Mouse (Mus musculus) embryo, embryonic 11 days (tissue): ENCODE data around the gene Nf1.
A peak's percentile ranks its signal among the peaks of the same experiment; 100 is the strongest.

Experiments
- DNase-seq: peaks from one replicate; pipeline ENCODE4 v3.0.0-alpha.2; 2015

The Nf1 gene

GRCm38 (mm10) chr11:79593495-79593894 is 254.0 kb downstream of the Nf1 start:
- DNase-seq: peak; percentile 70

GRCm38 (mm10) chr11:79610454-79610853 is 271.0 kb downstream of the Nf1 start:
- DNase-seq: no peak

- DNase-seq: peak; percentile 51
Observed at GRCm38 (mm10) chr11:79611011-79611666, 271.6 kb downstream of the Nf1 start.

GRCm38 (mm10) chr11:79612046-79612600 is 272.6 kb downstream of the Nf1 start:
- no peak for DNase-seq

GRCm38 (mm10) chr11:79613084-79613483 is 273.6 kb downstream of the Nf1 start:
- DNase-seq: peak; percentile 44

GRCm38 (mm10) chr11:79613711-79614110 is 274.2 kb downstream of the Nf1 start:
- no peak for DNase-seq

- DNase-seq: no peak
Observed at GRCm38 (mm10) chr11:79614880-79615279, 275.4 kb downstream of the Nf1 start.

GRCm38 (mm10) chr11:79615871-79616270 is 276.4 kb downstream of the Nf1 start:
- DNase-seq: no peak

- no peak for DNase-seq
Observed at GRCm38 (mm10) chr11:79617991-79618390, 278.5 kb downstream of the Nf1 start.

- DNase-seq: no peak
Observed at GRCm38 (mm10) chr11:79623029-79623428, 283.5 kb downstream of the Nf1 start.

GRCm38 (mm10) chr11:79624801-79625302 is 285.4 kb downstream of the Nf1 start:
- DNase-seq: peak; percentile 72

GRCm38 (mm10) chr11:79628716-79629115 is 289.2 kb downstream of the Nf1 start:
- no peak for DNase-seq

GRCm38 (mm10) chr11:79629752-79630374 is 290.4 kb downstream of the Nf1 start:
- DNase-seq: no peak

- DNase-seq: no peak
Observed at GRCm38 (mm10) chr11:79630521-79630920, 291.0 kb downstream of the Nf1 start.
